Mouse (Mus musculus) ovary, postnatal 36 days (tissue): Measurements from ENCODE around the gene Olig3.
"Not testable (repeated sequence)": the region's sequence is repeated elsewhere in the genome, so short reads cannot be mapped to it uniquely, and the experiment has no call there.

Experiments
- DNase-seq: peaks from one replicate; pipeline ENCODE4 v3.0.0; 2022; ENCODE audit warnings: low spot score, mixed read lengths

Olig3 gene

GRCm38 (mm10) chr10:19361539-19362293 is 5.4 kb downstream of the Olig3 start:
- DNase-seq: no peak

GRCm38 (mm10) chr10:19362294-19362590 is 5.9 kb downstream of the Olig3 start:
- DNase-seq: no peak

- no peak for DNase-seq
Observed at GRCm38 (mm10) chr10:19362861-19363260, 6.5 kb downstream of the Olig3 start.

GRCm38 (mm10) chr10:19363365-19363764 is 7.0 kb downstream of the Olig3 start:
- DNase-seq: no peak

GRCm38 (mm10) chr10:19369143-19369542 is 12.8 kb downstream of the Olig3 start:
- DNase-seq: no peak

- DNase-seq: no peak
Observed at GRCm38 (mm10) chr10:19370146-19370545, 13.8 kb downstream of the Olig3 start.

- no peak for DNase-seq
Observed at GRCm38 (mm10) chr10:19372263-19372662, 15.9 kb downstream of the Olig3 start.

GRCm38 (mm10) chr10:19373797-19374196 is 17.5 kb downstream of the Olig3 start:
- no peak for DNase-seq

GRCm38 (mm10) chr10:19374311-19374710 is 18.0 kb downstream of the Olig3 start:
- DNase-seq: no peak

- DNase-seq: no peak
Observed at GRCm38 (mm10) chr10:19375838-19376237, 19.5 kb downstream of the Olig3 start.

GRCm38 (mm10) chr10:19380971-19381370 is 24.6 kb downstream of the Olig3 start:
- DNase-seq: not testable (repeated sequence)

- no peak for DNase-seq
Observed at GRCm38 (mm10) chr10:19384176-19384575, 27.8 kb downstream of the Olig3 start.

GRCm38 (mm10) chr10:19391819-19392218 is 35.5 kb downstream of the Olig3 start:
- DNase-seq: no peak

GRCm38 (mm10) chr10:19396485-19397137 is 40.3 kb downstream of the Olig3 start:
- no peak for DNase-seq

- DNase-seq: no peak
Observed at GRCm38 (mm10) chr10:19397396-19397795, 41.1 kb downstream of the Olig3 start.

- no peak for DNase-seq
Observed at GRCm38 (mm10) chr10:19401136-19401535, 44.8 kb downstream of the Olig3 start.

GRCm38 (mm10) chr10:19404401-19404800 is 48.1 kb downstream of the Olig3 start:
- DNase-seq: no peak

- no peak for DNase-seq
Observed at GRCm38 (mm10) chr10:19405959-19406358, 49.6 kb downstream of the Olig3 start.

- no peak for DNase-seq
Observed at GRCm38 (mm10) chr10:19407168-19407567, 50.8 kb downstream of the Olig3 start.
